Mouse (Mus musculus): ENCODE results near the gene Slco2a1.

GRCm38 (mm10) chr9:103038705-103039104, 50.2 kb downstream of the Slco2a1 start:
- TF ChIP-seq POLR2A (IDR thresholded peaks at IDR 0.05; ENCODE audit: extremely low read depth, insufficient read depth, low read length) (no peak), CTCF (IDR thresholded peaks at IDR 0.05; ENCODE audit: extremely low read depth, insufficient read depth, low read length) (no peak)
